Mouse (Mus musculus) 3T3-L1 (cell line): Measurements from ENCODE around the gene Parp1.
"Not testable (repeated sequence)": the region's sequence is repeated elsewhere in the genome, so short reads cannot be mapped to it uniquely, and the experiment has no call there.

Experiments used
- DNase-seq: peaks from one replicate; pipeline ENCODE4 v3.0.0-alpha.2; 2015; ENCODE audit warnings: low read depth, low spot score

Parp1 gene

GRCm38 (mm10) chr1:180559454-180559853 is 9.3 kb upstream of the Parp1 start:
- no peak for DNase-seq

- no peak for DNase-seq
Observed at GRCm38 (mm10) chr1:180561187-180561586, 7.5 kb upstream of the Parp1 start.

GRCm38 (mm10) chr1:180564885-180565284 is 3.8 kb upstream of the Parp1 start:
- no peak for DNase-seq

GRCm38 (mm10) chr1:180567761-180568160 is 963 bp upstream of the Parp1 start:
- DNase-seq, result peak; percentile 7

GRCm38 (mm10) chr1:180568248-180568647 is 476 bp upstream of the Parp1 start:
- DNase-seq, result no peak

GRCm38 (mm10) chr1:180569453-180569852 is 729 bp downstream of the Parp1 start:
- no peak for DNase-seq

GRCm38 (mm10) chr1:180570181-180570580 is 1.5 kb downstream of the Parp1 start:
- DNase-seq, result peak; percentile 30

- no peak for DNase-seq
Observed at GRCm38 (mm10) chr1:180571018-180571589, 2.4 kb downstream of the Parp1 start.

- not testable (repeated sequence) for DNase-seq
Observed at GRCm38 (mm10) chr1:180571721-180572120, 3.0 kb downstream of the Parp1 start.

- DNase-seq, result no peak
Observed at GRCm38 (mm10) chr1:180572154-180572553, 3.4 kb downstream of the Parp1 start.

- DNase-seq, result no peak
Observed at GRCm38 (mm10) chr1:180576524-180576923, 7.8 kb downstream of the Parp1 start.

GRCm38 (mm10) chr1:180577837-180578236 is 9.1 kb downstream of the Parp1 start:
- no peak for DNase-seq

GRCm38 (mm10) chr1:180587792-180588442 is 19.2 kb downstream of the Parp1 start:
- DNase-seq, result no peak

GRCm38 (mm10) chr1:180600578-180600977 is 31.9 kb downstream of the Parp1 start:
- no peak for DNase-seq

- DNase-seq, result no peak
Observed at GRCm38 (mm10) chr1:180601806-180602205, 33.1 kb downstream of the Parp1 start.

- DNase-seq, result peak; percentile 7
Observed at GRCm38 (mm10) chr1:180604579-180604978, 35.9 kb downstream of the Parp1 start.

- no peak for DNase-seq
Observed at GRCm38 (mm10) chr1:180606106-180606505, 37.4 kb downstream of the Parp1 start.

- DNase-seq, result no peak
Observed at GRCm38 (mm10) chr1:180606796-180607577, 38.3 kb downstream of the Parp1 start.

- no peak for DNase-seq
Observed at GRCm38 (mm10) chr1:180607578-180607879, 38.8 kb downstream of the Parp1 start.

- DNase-seq, result not testable (repeated sequence)
Observed at GRCm38 (mm10) chr1:180611842-180612241, 43.1 kb downstream of the Parp1 start.

- DNase-seq, result no peak
Observed at GRCm38 (mm10) chr1:180616762-180617161, 48.0 kb downstream of the Parp1 start.

GRCm38 (mm10) chr1:180622389-180622788 is 53.7 kb downstream of the Parp1 start:
- DNase-seq, result no peak

GRCm38 (mm10) chr1:180623911-180624310 is 55.2 kb downstream of the Parp1 start:
- DNase-seq, result peak; percentile 34
